Mouse (Mus musculus) neural tube, embryonic 13.5 days (tissue): ENCODE results near the gene Gpbp1. TPM values are rescaled to one million over a fixed set of nuclear protein-coding genes. Genes with fewer than 3 reads are reported as not detected.

Source experiments
- ATAC-seq: fragments of 200-750 bp; cut with Nextera tagmentation; 2 replicates; pipeline ENCODE4 v1.8.0; 2017; ENCODE audit warnings: low read depth, mild to moderate bottlenecking, moderate TSS enrichment, moderate library complexity
- H3K27ac ChIP-seq: fragments of 300-500 bp; sonication (generic); replicated peaks from 2 replicates; pipeline ENCODE4 v1.5.1; 2015; ENCODE audit warnings: moderate library complexity, mild to moderate bottlenecking, inconsistent platforms
- H3K27me3 ChIP-seq: fragments of 300-500 bp; sonication (generic); 2 replicates; pipeline ENCODE4 v1.6.1; 2015; ENCODE audit warnings: mild to moderate bottlenecking, inconsistent platforms
- H3K36me3 ChIP-seq: fragments of 300-500 bp; sonication (generic); 2 replicates; pipeline ENCODE4 v1.6.1; 2015; ENCODE audit warnings: mild to moderate bottlenecking, inconsistent platforms
- H3K4me1 ChIP-seq: fragments of 300-500 bp; sonication (generic); replicated peaks from 2 replicates; pipeline ENCODE4 v1.6.1; 2015; ENCODE audit warnings: inconsistent platforms
- H3K4me2 ChIP-seq: fragments of 300-500 bp; sonication (generic); 2 replicates; pipeline ENCODE4 v1.6.1; 2015; ENCODE audit warnings: inconsistent platforms, mild to moderate bottlenecking, moderate library complexity
- H3K4me3 ChIP-seq: fragments of 300-500 bp; sonication (generic); 2 replicates; pipeline ENCODE4 v1.5.1; 2015; ENCODE audit warnings: mild to moderate bottlenecking, inconsistent platforms
- H3K9ac ChIP-seq: fragments of 300-500 bp; sonication (generic); 2 replicates; pipeline ENCODE4 v1.6.1; 2015; ENCODE audit warnings: moderate library complexity, mild to moderate bottlenecking, inconsistent platforms
- H3K9me3 ChIP-seq: fragments of 300-500 bp; sonication (generic); 2 replicates; pipeline ENCODE4 v1.6.1; 2016; ENCODE audit warnings: inconsistent platforms
- WGBS: fragments of 180-500 bp; shearing (Covaris S2); methylation state at CpG from one replicate; pipeline ENCODE4 v1.1.7; 2015; 5-methylcytosine and 5-hydroxymethylcytosine counted together
- polyA plus RNA-seq: library from polyadenylated mRNA; unstranded; fragments of >200 nt; fragmentation: Nextera tagmentation; extraction: Ambion mirVana; gene quantifications from 2 replicates; pipeline ENCODE4 v1.2.1, GENCODE M21; 2015

Gpbp1 gene
- polyA plus RNA-seq, 1 experiment from 2014 or later = 97.9 TPM

GRCm38 (mm10) chr13:111391426-111391825, 98.5 kb downstream of the Gpbp1 start:
- WGBS = 90% methylated on average over 5 of the region's 5 CpGs
- ATAC-seq = no peak

GRCm38 (mm10) chr13:111391011-111391410, 98.9 kb downstream of the Gpbp1 start:
- no peak overlapping the region for H3K4me2 ChIP-seq

More at GRCm38 (mm10) chr13:111391426-111391825, 98.5 kb downstream of the Gpbp1 start:
- Histone ChIP-seq H3K27ac (no peak overlapping the region), H3K27me3 (no peaks in the 10 kb centered on the region), H3K9me3 (no peaks in the 10 kb centered on the region), H3K4me3 (no peak overlapping the region), H3K4me1 (no peaks in the 10 kb centered on the region), H3K9ac (no peak overlapping the region), H3K4me2 (no peak overlapping the region), H3K36me3 (no peaks in the 10 kb centered on the region)

GRCm38 (mm10) chr13:111384011-111384985, 105.6 kb downstream of the Gpbp1 start:
- ATAC-seq = no peak

More at GRCm38 (mm10) chr13:111391011-111391410, 98.9 kb downstream of the Gpbp1 start:
- 88% methylated on average over 1 of the region's 1 CpGs for WGBS
- H3K36me3 ChIP-seq = no peaks in the 10 kb centered on the region
- no peak for ATAC-seq
- no peak overlapping the region for H3K27ac ChIP-seq
- H3K27me3 ChIP-seq = no peaks in the 10 kb centered on the region
- H3K4me1 ChIP-seq = no peaks in the 10 kb centered on the region
- H3K4me3 ChIP-seq = no peak overlapping the region
- no peaks in the 10 kb centered on the region for H3K9me3 ChIP-seq
- no peak overlapping the region for H3K9ac ChIP-seq

More at GRCm38 (mm10) chr13:111384011-111384985, 105.6 kb downstream of the Gpbp1 start:
- Histone ChIP-seq H3K4me1 (no peaks in the 10 kb centered on the region), H3K27me3 (no peaks in the 10 kb centered on the region), H3K4me3 (no peak overlapping the region), H3K36me3 (no peaks in the 10 kb centered on the region), H3K27ac (no peak overlapping the region), H3K9me3 (no peaks in the 10 kb centered on the region), H3K9ac (no peak overlapping the region), H3K4me2 (no peak overlapping the region)
- WGBS = 80% methylated on average over 12 of the region's 12 CpGs

Other genes with a start within 250 kb of the Gpbp1 start
- gene Actbl2, start 235.1 kb downstream of the Gpbp1 start, polyA plus RNA-seq = not detected in 2 replicates
- not detected in 2 replicates for gene Gm49496, start 59.8 kb upstream of the Gpbp1 start, polyA plus RNA-seq
- not detected in 2 replicates for gene Gm10198, start 102.7 kb upstream of the Gpbp1 start, polyA plus RNA-seq
- 19.0 and 21.2 TPM in 2 replicates for gene Mier3, start 190.9 kb upstream of the Gpbp1 start, polyA plus RNA-seq